Mouse (Mus musculus) bone marrow, adult 2 months (tissue): ENCODE results near the gene Olfr698.
"Not testable (repeated sequence)": the region's sequence is repeated elsewhere in the genome, so short reads cannot be mapped to it uniquely, and the experiment has no call there.

Experiments used
- CTCF ChIP-seq: fragments of 200-500 bp; IDR thresholded peaks from 2 replicates; pipeline ENCODE4 v1.5.1; 2011; ENCODE audit warnings: low read length, control low read depth; ENCODE audit not compliant: control insufficient read depth, insufficient read depth
- POLR2A ChIP-seq: fragments of 200-500 bp; IDR thresholded peaks from 2 replicates; pipeline ENCODE4 v1.6.1; 2011; ENCODE audit warnings: low read depth, mild to moderate bottlenecking, control low read depth, low read length, borderline replicate concordance; ENCODE audit not compliant: control insufficient read depth

DNA sequence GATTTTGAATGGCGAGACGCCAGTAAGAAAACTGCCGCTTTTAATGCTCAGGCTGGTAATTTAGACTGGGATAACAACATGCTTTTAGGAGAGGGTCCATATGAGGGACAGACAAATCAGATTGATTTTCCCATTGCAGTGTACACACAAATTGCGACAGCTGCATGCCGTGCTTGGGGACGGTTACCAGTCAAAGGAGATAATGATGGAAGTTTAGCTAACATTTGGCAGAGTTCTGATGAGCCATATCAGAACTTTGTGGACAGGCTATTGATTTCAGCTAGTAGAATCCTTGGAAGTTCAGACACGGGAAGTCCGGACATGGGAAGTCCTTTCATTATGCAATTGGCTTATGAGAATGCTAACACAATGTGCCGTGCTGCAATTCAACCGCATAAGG is 47.5 kb downstream of the Olfr698 start:
- not testable (repeated sequence) for TF ChIP-seq CTCF, POLR2A
